In the genomic region with DNA sequence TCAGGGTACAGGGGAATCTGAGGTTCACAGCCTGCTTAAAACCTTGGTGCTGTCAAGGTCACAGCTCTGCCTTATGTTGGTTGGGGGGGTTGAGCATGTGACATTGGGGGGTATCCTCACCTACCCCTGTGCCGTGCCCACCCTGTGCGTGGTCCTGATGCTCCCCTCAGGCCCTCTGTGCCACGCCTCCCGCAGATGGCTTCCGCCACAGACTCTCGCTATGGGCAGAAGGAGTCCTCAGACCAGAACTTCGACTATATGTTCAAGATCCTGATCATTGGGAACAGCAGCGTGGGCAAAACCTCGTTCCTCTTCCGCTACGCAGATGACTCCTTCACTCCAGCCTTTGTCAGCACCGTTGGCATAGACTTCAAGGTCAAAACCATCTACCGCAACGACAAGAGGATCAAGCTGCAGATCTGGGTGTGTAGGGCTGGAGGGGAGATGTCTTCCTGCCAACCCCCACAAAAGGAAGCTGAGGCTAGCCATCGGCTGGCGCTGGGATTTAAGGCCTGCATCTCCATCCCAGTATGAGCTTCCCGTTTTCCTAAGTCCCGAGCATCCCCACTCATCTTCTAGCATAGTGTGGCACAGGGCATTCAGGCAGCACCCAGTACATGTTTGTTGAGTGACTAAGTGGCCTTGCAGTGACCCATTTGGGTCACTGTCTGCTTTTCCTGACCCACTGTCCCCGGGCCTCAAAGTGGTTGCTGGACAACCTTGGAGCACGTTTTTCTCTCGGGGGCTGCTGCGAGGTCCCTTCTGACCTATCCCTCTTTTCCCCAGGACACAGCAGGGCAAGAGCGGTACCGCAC, we compare ENCODE assay signal across 8 mouse cellular contexts. TPM values are rescaled to one million over a fixed set of nuclear protein-coding genes. Genes with fewer than 3 reads are reported as not detected.
DNase-seq lines count a peak whose midpoint lies in the region; ATAC-seq and TF ChIP-seq lines count a peak whose summit lies in the region.
"Had no signal": no experiment of that assay in that cellular context is flagged by ENCODE, and none has a peak within 500 bp of the region (broad histone marks: within the 10 kb centered on the region; RNA-seq: fewer than 3 reads in every experiment).

No protein-coding gene starts in this region.

- H3K36me3 ChIP-seq in embryonic facial prominence, embryonic 15.5 days = peaks cover 25% of the 10 kb centered on the region
- peaks cover 28% of the 10 kb centered on the region for H3K36me3 ChIP-seq in heart, postnatal 0 days (replicated peaks; ENCODE audit: control insufficient read depth, insufficient read depth, low read length)
- H3K36me3 ChIP-seq in midbrain, embryonic 15.5 days (replicated peaks) = peaks cover 16% of the 10 kb centered on the region; the same call in 1 of the 2 replicates

- no peaks in the 10 kb centered on the region for H3K9me3 ChIP-seq in embryonic facial prominence, embryonic 15.5 days (replicated peaks)
- no peaks in the 10 kb centered on the region for H3K9me3 ChIP-seq in heart, postnatal 0 days (replicated peaks; ENCODE audit: control insufficient read depth, low read length)
- no peaks in the 10 kb centered on the region for H3K9me3 ChIP-seq in midbrain, embryonic 15.5 days

- ATAC-seq in embryonic facial prominence, embryonic 15.5 days (ENCODE audit: insufficient number of reproducible peaks, low FRiP score, low TSS enrichment, low read depth) = no peak
- ATAC-seq in heart, postnatal 0 days (ENCODE audit: insufficient read depth, low read depth) = no peak
- no peak for ATAC-seq in midbrain, embryonic 15.5 days (replicated peaks)
- no peak for ATAC-seq in monocyte, adult 5-6 weeks (replicated peaks; ENCODE audit: insufficient number of reproducible peaks, low FRiP score, low TSS enrichment, poor library complexity, severe bottlenecking)

- H3K4me2 ChIP-seq in embryonic facial prominence, embryonic 15.5 days (replicated peaks) = peak overlapping the region; percentile 98
- H3K4me2 ChIP-seq in heart, postnatal 0 days (ENCODE audit: low read depth, low read length) = peak overlapping the region; percentile 92
- peak overlapping the region; percentile 57 for H3K4me2 ChIP-seq in midbrain, embryonic 15.5 days

- peak; percentile 6 to 12 for DNase-seq in spleen, adult 18-20 months
- DNase-seq in spleen, postnatal 36 days (ENCODE audit: low spot score in 2 of 2) = no peak
- DNase-seq in heart, postnatal 0 days (ENCODE audit: low spot score) = no peak
- peak; percentile 5 to 9 for DNase-seq in layer of hippocampus, postnatal 25 days (ENCODE audit: extremely low spot score in 1 of 2, low spot score in 1 of 2)

- WGBS in embryonic facial prominence, embryonic 15.5 days = 79% methylated on average over 24 of the region's 24 CpGs
- WGBS in heart, postnatal 0 days = 80% methylated on average over 24 of the region's 24 CpGs
- WGBS in midbrain, embryonic 15.5 days = 85% methylated on average over 24 of the region's 24 CpGs

- H3K4me1 ChIP-seq in embryonic facial prominence, embryonic 15.5 days = peaks cover 55% of the 10 kb centered on the region
- peaks cover 28% of the 10 kb centered on the region for H3K4me1 ChIP-seq in heart, postnatal 0 days (ENCODE audit: control insufficient read depth, insufficient read depth)
- peaks cover 53% of the 10 kb centered on the region for H3K4me1 ChIP-seq in midbrain, embryonic 15.5 days

- no peak overlapping the region for H3K9ac ChIP-seq in embryonic facial prominence, embryonic 15.5 days
- H3K9ac ChIP-seq in heart, postnatal 0 days (replicated peaks; ENCODE audit: low read depth, low read length) = peak overlapping the region; percentile 74; the same call in 1 of the 2 replicates
- peak overlapping the region; percentile 83 for H3K9ac ChIP-seq in midbrain, embryonic 15.5 days

- H3K4me3 ChIP-seq in embryonic facial prominence, embryonic 15.5 days (replicated peaks) = peak overlapping the region; percentile 83
- peak overlapping the region; percentile 71 for H3K4me3 ChIP-seq in heart, postnatal 0 days (ENCODE audit: low read depth, low read length)
- peak overlapping the region; percentile 71 for H3K4me3 ChIP-seq in midbrain, embryonic 15.5 days

- H3K27me3 ChIP-seq in embryonic facial prominence, embryonic 15.5 days = no peaks in the 10 kb centered on the region
- H3K27me3 ChIP-seq in heart, postnatal 0 days (ENCODE audit: control insufficient read depth, insufficient read depth, low read length) = no peaks in the 10 kb centered on the region
- no peaks in the 10 kb centered on the region for H3K27me3 ChIP-seq in midbrain, embryonic 15.5 days (replicated peaks)

- TF ChIP-seq CTCF in heart, postnatal 0 days (IDR thresholded peaks at IDR 0.05; ENCODE audit: low read depth) = no peak

- H3K27ac ChIP-seq in embryonic facial prominence, embryonic 15.5 days (replicated peaks) = no peak overlapping the region
- H3K27ac ChIP-seq in heart, postnatal 0 days (ENCODE audit: low read depth) = no peak overlapping the region
- peak overlapping the region; percentile 92; the same call in 1 of the 2 replicates for H3K27ac ChIP-seq in midbrain, embryonic 15.5 days

- no peak for TF ChIP-seq EP300 in heart, postnatal 0 days (IDR thresholded peaks at IDR 0.05; ENCODE audit: low read depth)

RNA-seq across cellular contexts. Expression of a gene that starts 1.4 kb away (rescaled TPM):
- 22.7 and 28.6 TPM in 2 replicates for polyA plus RNA-seq in embryonic facial prominence, embryonic 15.5 days (2015; fragmentation: Nextera tagmentation; extraction: Ambion mirVana)
- total RNA-seq in heart, postnatal 0 days (2014; rRNA removed; ENCODE audit: low replicate concordance) = 21.4 and 40.3 TPM in 2 replicates
- 32.7 and 32.8 TPM in 2 replicates for polyA plus RNA-seq in heart, postnatal 0 days (2015; fragmentation: Nextera tagmentation; extraction: Ambion mirVana)
- 100 to 1,000 TPM; 789 to 843 TPM for total RNA-seq in layer of hippocampus, postnatal 25 days (2021)
- 473 and 487 TPM in 2 replicates for polyA plus RNA-seq in midbrain, embryonic 15.5 days (2015; fragmentation: Nextera tagmentation; extraction: Ambion mirVana)
- total RNA-seq in monocyte, adult 5-6 weeks (2017) = 0.85 to 5.4 TPM (median 2.5 TPM) in 3 replicates

RNA-seq across cellular contexts. Expression of a gene that starts 4.9 kb away (rescaled TPM):
- 41.7 and 42.3 TPM in 2 replicates for polyA plus RNA-seq in embryonic facial prominence, embryonic 15.5 days (2015; fragmentation: Nextera tagmentation; extraction: Ambion mirVana)
- 26.6 and 56.3 TPM in 2 replicates for total RNA-seq in heart, postnatal 0 days (2014; rRNA removed; ENCODE audit: low replicate concordance)
- 50.3 and 54.0 TPM in 2 replicates for polyA plus RNA-seq in heart, postnatal 0 days (2015; fragmentation: Nextera tagmentation; extraction: Ambion mirVana)
- 10 to 100 TPM; 41.7 to 42.2 TPM for total RNA-seq in layer of hippocampus, postnatal 25 days (2021)
- 36.6 and 38.4 TPM in 2 replicates for polyA plus RNA-seq in midbrain, embryonic 15.5 days (2015; fragmentation: Nextera tagmentation; extraction: Ambion mirVana)
- total RNA-seq in monocyte, adult 5-6 weeks (2017) = 2.0 to 11.3 TPM (median 4.8 TPM) in 3 replicates

RNA-seq across cellular contexts. Expression of a gene that starts 20.6 kb away (rescaled TPM):
- polyA plus RNA-seq in embryonic facial prominence, embryonic 15.5 days (2015; fragmentation: Nextera tagmentation; extraction: Ambion mirVana) = 92.5 and 94.3 TPM in 2 replicates
- total RNA-seq in heart, postnatal 0 days (2014; rRNA removed; ENCODE audit: low replicate concordance) = 36.6 and 39.3 TPM in 2 replicates
- polyA plus RNA-seq in heart, postnatal 0 days (2015; fragmentation: Nextera tagmentation; extraction: Ambion mirVana) = 30.2 and 32.5 TPM in 2 replicates
- total RNA-seq in layer of hippocampus, postnatal 25 days (2021) = 100 to 1,000 TPM; 154 to 159 TPM
- 113 TPM in 2 replicates for polyA plus RNA-seq in midbrain, embryonic 15.5 days (2015; fragmentation: Nextera tagmentation; extraction: Ambion mirVana)
- total RNA-seq in monocyte, adult 5-6 weeks (2017) = 5.5 to 12.7 TPM (median 10.3 TPM) in 3 replicates

RNA-seq across cellular contexts. Expression of a gene that starts 32.3 kb away (rescaled TPM):
- 0.16 and 0.29 TPM in 2 replicates for polyA plus RNA-seq in embryonic facial prominence, embryonic 15.5 days (2015; fragmentation: Nextera tagmentation; extraction: Ambion mirVana)
- total RNA-seq in heart, postnatal 0 days (2014; rRNA removed; ENCODE audit: low replicate concordance) = 0.42 and 1.2 TPM in 2 replicates
- 0.44 and 0.56 TPM in 2 replicates for polyA plus RNA-seq in heart, postnatal 0 days (2015; fragmentation: Nextera tagmentation; extraction: Ambion mirVana)
- total RNA-seq in layer of hippocampus, postnatal 25 days (2021) = 1 to 10 TPM in 1 of 2 experiments, under 1 TPM in 1; 0.89 to 1.2 TPM
- polyA plus RNA-seq in midbrain, embryonic 15.5 days (2015; fragmentation: Nextera tagmentation; extraction: Ambion mirVana) = 0.15 and 0.46 TPM in 2 replicates
- total RNA-seq in monocyte, adult 5-6 weeks (2017) = 0.10 to 0.19 TPM in 2 of 3 replicates, not detected in the other

RNA-seq across cellular contexts. Expression of a gene that starts 37.5 kb away (rescaled TPM):
- polyA plus RNA-seq in embryonic facial prominence, embryonic 15.5 days (2015; fragmentation: Nextera tagmentation; extraction: Ambion mirVana) = not detected in 2 replicates
- not detected in 2 replicates for total RNA-seq in heart, postnatal 0 days (2014; rRNA removed; ENCODE audit: low replicate concordance)
- polyA plus RNA-seq in heart, postnatal 0 days (2015; fragmentation: Nextera tagmentation; extraction: Ambion mirVana) = not detected in 2 replicates
- not detected for total RNA-seq in layer of hippocampus, postnatal 25 days (2021)
- not detected in 2 replicates for polyA plus RNA-seq in midbrain, embryonic 15.5 days (2015; fragmentation: Nextera tagmentation; extraction: Ambion mirVana)
- not detected in 3 replicates for total RNA-seq in monocyte, adult 5-6 weeks (2017)
- total RNA-seq: layer of hippocampus, postnatal 36 days had no signal

Comparison
In these comparisons a context has a peak if more than half of its experiments do, and no peak if none do; other contexts are left out.
1. DNase-seq: peak in spleen, adult 18-20 months (2 of 2) and layer of hippocampus, postnatal 25 days (2 of 2); none in spleen, postnatal 36 days (0 of 2) and heart, postnatal 0 days (single experiment).
2. RNA of a gene that starts 1.4 kb away (total RNA-seq): 789 to 843 TPM in layer of hippocampus, postnatal 25 days; 21.4 to 40.3 TPM in heart, postnatal 0 days and 0.85 to 5.4 TPM in monocyte, adult 5-6 weeks; every median in the first group is over 10 times any median in the second.
3. Peak in every context shown above with its lines, with median percentiles within 50 percentile points of each other: H3K4me2 ChIP-seq and H3K4me3 ChIP-seq.